Mouse (Mus musculus) CH12.LX (cell line): ENCODE data around the gene Gucy2c.

Experiments used
- CHD1 ChIP-seq: IDR thresholded peaks from 2 replicates; pipeline ENCODE4 v1.6.1; 2012; ENCODE audit warnings: low read depth, low read length, improper control_type of control experiment, inconsistent platforms
- CTCF ChIP-seq, 2 experiments: IDR thresholded peaks in 1 of 2; conservative IDR thresholded peaks in 1 of 2; 2 replicates each; pipeline ENCODE4 v1.5.1; 2011 to 2012; ENCODE audit warnings: low read depth in 2 of 2, low read length in 2 of 2, improper control_type of control experiment in 1 of 2, inconsistent platforms in 1 of 2, mild to moderate bottlenecking in 1 of 2, moderate library complexity in 1 of 2
- ELF1 ChIP-seq: IDR thresholded peaks from 2 replicates; pipeline ENCODE4 v1.6.1; 2014; ENCODE audit warnings: low read depth, mild to moderate bottlenecking, inconsistent platforms, low read length, improper control_type of control experiment
- EP300 ChIP-seq: IDR thresholded peaks from 2 replicates; pipeline ENCODE4 v1.6.1; 2011; ENCODE audit warnings: low read length, improper control_type of control experiment
- JUND ChIP-seq: conservative IDR thresholded peaks from 2 replicates; pipeline ENCODE4 v1.6.1; 2011; ENCODE audit warnings: low read depth, low read length, improper control_type of control experiment
- MAX ChIP-seq: IDR thresholded peaks from 2 replicates; pipeline ENCODE4 v1.6.1; 2011; ENCODE audit warnings: low read length, improper control_type of control experiment
- MAZ ChIP-seq: IDR thresholded peaks from 2 replicates; pipeline ENCODE4 v1.6.1; 2012; ENCODE audit warnings: low read depth, mild to moderate bottlenecking, inconsistent platforms, low read length, improper control_type of control experiment, moderate library complexity
- MEF2A ChIP-seq: IDR thresholded peaks from 2 replicates; pipeline ENCODE4 v1.6.1; 2014; ENCODE audit warnings: low read depth, mild to moderate bottlenecking, inconsistent platforms, low read length, improper control_type of control experiment, borderline replicate concordance
- MYC ChIP-seq: IDR thresholded peaks from 2 replicates; pipeline ENCODE4 v1.6.1; 2011; ENCODE audit warnings: low read depth, mild to moderate bottlenecking, improper control_type of control experiment, low read length
- POLR2A ChIP-seq: IDR thresholded peaks from 2 replicates; pipeline ENCODE4 v1.6.1; 2011; ENCODE audit warnings: low read depth, mild to moderate bottlenecking, improper control_type of control experiment, low read length
- TCF12 ChIP-seq: IDR thresholded peaks from 2 replicates; pipeline ENCODE4 v1.6.1; 2014; ENCODE audit warnings: low read depth, mild to moderate bottlenecking, inconsistent platforms, low read length, improper control_type of control experiment
- USF1 ChIP-seq: IDR thresholded peaks from 2 replicates; pipeline ENCODE4 v1.6.1; 2014; ENCODE audit warnings: low read depth, mild to moderate bottlenecking, inconsistent platforms, low read length, improper control_type of control experiment
- ZMIZ1 ChIP-seq: IDR thresholded peaks from 2 replicates; pipeline ENCODE4 v1.6.1; 2012; ENCODE audit warnings: low read depth, mild to moderate bottlenecking, inconsistent platforms, low read length, improper control_type of control experiment

GRCm38 (mm10) chr6:136674935-136675334 lies 106.6 kb downstream of the Gucy2c start:
- TF ChIP-seq ELF1: no peak
- no peak for TF ChIP-seq MEF2A
- TF ChIP-seq MYC: no peak
- no peak for TF ChIP-seq POLR2A
- TF ChIP-seq MAZ: no peak
- no peak for TF ChIP-seq TCF12
- no peak for TF ChIP-seq CHD1
- no peak for TF ChIP-seq MAX
- TF ChIP-seq ZMIZ1: no peak
- TF ChIP-seq EP300: no peak
- TF ChIP-seq JUND: no peak
- TF ChIP-seq CTCF (conservative IDR thresholded peaks at IDR 0.05 in 1 of 2, IDR thresholded peaks at IDR 0.05 in 1 of 2; ENCODE audit: low read depth in 2 of 2, low read length in 2 of 2): no peak
- TF ChIP-seq USF1: no peak
